Mouse (Mus musculus) layer of hippocampus, adult 11-12 months (tissue): ENCODE data around the gene N4bp1.

Experiments used
- DNase-seq: peaks from one replicate; pipeline ENCODE4 v3.0.0; 2022; ENCODE audit warnings: low spot score

The N4bp1 gene

GRCm38 (mm10) chr8:86762806-86763205 lies 122.3 kb downstream of the N4bp1 start:
- DNase-seq = no peak

- DNase-seq = no peak
Observed at GRCm38 (mm10) chr8:86760746-86761145, 124.3 kb downstream of the N4bp1 start.

DNA sequence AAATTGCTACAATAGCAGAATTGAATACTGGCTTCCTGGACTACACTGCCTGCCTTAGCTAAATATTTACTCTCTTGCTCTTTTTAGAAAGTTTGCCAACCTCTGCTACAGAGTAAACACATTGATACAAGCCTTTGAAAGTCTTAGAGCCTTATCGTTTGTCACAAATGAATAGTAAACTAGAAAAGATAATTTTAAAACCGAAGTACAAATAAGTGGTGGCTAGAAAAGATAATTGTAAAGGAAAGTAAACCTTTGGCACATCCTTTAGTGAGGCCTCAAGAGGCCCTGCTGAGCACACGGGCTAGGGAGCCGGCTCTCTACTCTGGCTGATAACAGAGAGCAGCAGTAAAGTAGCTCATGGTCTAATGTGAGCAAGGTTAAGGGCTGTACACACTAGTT lies 126.0 kb downstream of the N4bp1 start:
- DNase-seq = no peak

GRCm38 (mm10) chr8:86758651-86759050 lies 126.4 kb downstream of the N4bp1 start:
- no peak for DNase-seq
